Mouse (Mus musculus) kidney, adult 11 months (tissue): ENCODE measurements at regions not wholly inside any gene's neighbourhood (a gene's known extent, or its start where the extent isn't known, plus 50 kb on each side); places are given as distances from the start of the nearest gene placed in this dataset.

Experiments
- DNase-seq: peaks from one replicate; pipeline ENCODE4 v3.0.0; 2022

DNA sequence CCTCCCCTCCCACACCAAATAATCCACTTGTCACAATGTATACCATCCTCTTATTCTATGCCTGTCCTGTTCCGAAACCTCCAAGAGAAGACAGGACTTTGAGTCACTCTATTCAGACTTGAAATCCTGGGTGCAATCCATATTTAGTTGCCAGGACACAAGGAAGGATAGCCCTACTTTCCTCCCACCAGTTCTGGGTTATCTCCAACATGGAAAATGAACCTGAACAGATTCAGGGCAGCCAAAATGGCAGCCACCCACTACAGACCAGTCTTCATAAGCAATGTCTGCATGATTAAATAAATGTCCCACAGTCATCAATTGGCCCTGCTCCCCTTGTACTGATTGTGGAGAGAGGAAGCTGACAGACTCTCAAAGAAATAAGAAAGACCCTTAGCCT lies 110.6 kb upstream of the Adra1d start:
- no peak for DNase-seq

DNA sequence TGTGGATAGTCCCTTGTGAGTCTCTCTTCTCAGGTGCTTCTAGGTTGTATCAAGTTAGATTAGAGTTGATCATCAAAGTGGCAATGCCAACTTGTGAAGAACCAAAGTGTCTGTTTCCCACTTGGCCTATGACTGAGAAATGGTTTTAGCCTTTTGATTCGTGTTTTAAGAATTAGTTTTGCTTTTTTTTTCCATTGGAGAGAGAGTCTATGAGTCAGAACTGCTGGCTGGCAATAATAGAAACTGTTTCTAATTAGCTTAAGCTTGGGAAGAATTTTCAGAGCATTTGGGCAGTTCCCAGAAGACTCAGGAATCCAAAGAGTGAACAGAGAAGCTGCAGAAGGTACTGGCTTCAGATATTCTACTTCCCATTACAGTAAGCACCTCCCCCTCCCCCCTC lies 110.1 kb upstream of the Adra1d start:
- no peak for DNase-seq

GRCm38 (mm10) chr2:131670876-131671275 lies 108.8 kb upstream of the Adra1d start:
- DNase-seq: no peak

GRCm38 (mm10) chr2:131667874-131668273 lies 105.8 kb upstream of the Adra1d start:
- DNase-seq: no peak

DNA sequence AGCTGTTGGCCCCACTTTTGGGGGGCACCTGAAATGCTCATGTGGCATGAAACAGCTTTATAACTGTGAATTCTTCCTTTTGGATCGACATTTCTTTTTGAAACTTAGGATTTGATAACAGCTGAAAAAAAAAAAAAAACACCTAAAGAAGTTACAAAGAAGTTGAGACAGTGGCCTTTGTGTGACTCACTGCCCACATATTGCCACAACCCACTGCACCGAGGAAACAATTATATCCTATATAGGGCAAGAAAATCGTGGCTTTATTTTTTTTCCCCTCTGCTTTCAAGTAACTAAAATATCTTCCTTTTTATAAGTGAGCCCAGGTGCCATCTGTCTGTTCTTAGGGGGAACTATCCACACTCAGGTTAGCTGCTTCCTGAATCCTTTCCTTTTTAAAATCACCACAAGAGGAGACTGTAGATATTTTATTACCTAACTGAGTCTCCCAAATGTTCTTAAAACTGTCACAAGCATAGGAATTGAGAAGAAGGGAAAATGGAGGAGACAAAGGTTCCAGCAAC lies 104.8 kb upstream of the Adra1d start:
- DNase-seq: no peak

GRCm38 (mm10) chr2:131664575-131664974 lies 102.5 kb upstream of the Adra1d start:
- no peak for DNase-seq

GRCm38 (mm10) chr2:131663199-131663809 lies 101.2 kb upstream of the Adra1d start:
- no peak for DNase-seq

DNA sequence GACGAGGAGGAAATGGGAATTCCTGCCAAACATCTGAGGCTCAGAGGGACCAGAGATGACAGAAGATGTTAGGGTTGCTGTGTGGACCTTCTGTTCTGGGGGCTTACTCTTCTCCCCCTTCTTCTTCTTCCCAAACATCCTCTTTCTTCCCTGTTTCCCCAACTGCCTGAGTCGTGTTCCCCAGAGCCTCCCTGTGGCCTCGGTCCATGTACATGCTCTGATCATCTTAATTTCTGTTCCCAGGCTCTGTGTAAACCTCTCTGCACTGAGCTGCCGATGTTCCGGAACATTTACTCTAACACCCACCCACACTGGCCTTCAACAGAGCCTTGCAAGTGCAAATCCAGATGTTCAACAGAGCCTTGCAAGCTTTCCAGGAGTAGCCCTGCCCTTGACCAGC lies 90.1 kb upstream of the Adra1d start:
- no peak for DNase-seq

GRCm38 (mm10) chr2:131650611-131651153 lies 88.6 kb upstream of the Adra1d start:
- DNase-seq: no peak

GRCm38 (mm10) chr2:131644166-131644858 lies 82.2 kb upstream of the Adra1d start:
- DNase-seq: no peak

DNA sequence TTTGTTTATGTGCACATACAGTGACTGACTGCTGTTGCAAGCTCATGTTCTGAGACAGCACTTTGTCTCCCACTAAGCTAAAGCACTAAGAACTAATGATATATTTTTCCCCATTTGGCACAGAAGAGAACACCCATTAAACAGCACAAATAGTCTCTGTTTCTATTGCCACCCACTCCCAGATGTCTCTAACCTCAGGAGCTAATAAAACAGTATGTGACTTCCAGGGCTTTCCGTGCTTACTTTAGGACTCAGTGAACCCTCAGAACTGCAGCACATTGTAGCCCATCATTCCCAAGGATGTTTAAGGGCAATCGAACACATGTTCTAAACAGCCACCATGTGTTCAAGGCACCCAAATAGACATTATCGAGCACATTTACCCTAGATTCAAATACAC lies 80.4 kb upstream of the Adra1d start:
- no peak for DNase-seq

GRCm38 (mm10) chr2:131638996-131639605 lies 77.0 kb upstream of the Adra1d start:
- no peak for DNase-seq

GRCm38 (mm10) chr2:131635791-131636190 lies 73.7 kb upstream of the Adra1d start:
- DNase-seq: peak; percentile 7

- no peak for DNase-seq
Observed at GRCm38 (mm10) chr2:131617916-131618315, 55.8 kb upstream of the Adra1d start.

- no peak for DNase-seq
Observed at GRCm38 (mm10) chr2:131612486-131612885, 50.4 kb upstream of the Adra1d start.
